Mouse (Mus musculus) heart, adult 8-10 months (tissue): ENCODE measurements at regions not wholly inside any gene's neighbourhood (a gene's known extent, or its start where the extent isn't known, plus 50 kb on each side); places are given as distances from the start of the nearest gene placed in this dataset.

Source experiments
- DNase-seq: peaks from one replicate; pipeline ENCODE4 v3.0.0; 2022; ENCODE audit warnings: low spot score

GRCm38 (mm10) chr3:53393945-53394344, 69.2 kb downstream of the Nhlrc3 start:
- DNase-seq, result no peak

DNA sequence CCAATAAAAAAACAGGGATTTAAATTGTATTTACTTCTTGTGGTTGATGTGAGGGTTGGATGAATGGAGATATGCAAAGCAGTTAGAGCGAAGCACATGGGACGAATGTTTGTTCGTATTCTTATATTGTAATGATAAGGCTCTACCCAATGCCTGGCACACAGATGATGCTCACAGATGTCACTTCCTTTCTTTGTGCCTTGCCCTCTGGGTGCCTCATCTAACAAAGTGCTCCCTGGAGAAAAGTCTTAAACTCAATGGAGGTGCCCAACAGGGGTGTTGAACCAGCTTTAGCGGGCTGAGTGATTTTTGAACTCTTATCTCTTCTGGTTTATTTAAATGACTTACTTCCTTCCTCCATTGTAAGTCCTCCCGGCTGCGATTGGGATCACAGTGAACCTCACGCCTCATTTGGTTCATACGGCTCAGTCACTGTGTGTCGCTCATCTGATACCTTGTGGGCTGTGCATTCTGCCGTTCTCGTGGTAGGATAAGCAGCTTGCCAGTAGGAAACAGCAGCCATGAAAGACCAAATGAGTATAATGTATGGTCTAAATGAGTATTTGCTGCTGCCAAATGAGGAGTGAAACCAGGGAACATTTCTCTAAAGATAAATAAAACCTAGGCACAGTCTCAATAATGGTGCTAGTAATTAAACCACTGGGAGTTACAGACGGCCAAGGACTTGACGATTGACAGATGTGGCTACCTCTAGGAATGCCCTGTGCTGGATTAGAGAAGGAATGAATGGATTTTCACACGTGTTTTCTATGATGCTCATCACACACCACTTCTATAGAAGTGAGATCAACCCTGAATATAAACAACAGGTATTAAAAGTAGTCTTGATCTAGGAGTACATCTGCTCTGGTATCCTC, 81.2 kb downstream of the Nhlrc3 start:
- DNase-seq, result no peak

GRCm38 (mm10) chr3:53379519-53380181, 83.5 kb downstream of the Nhlrc3 start:
- DNase-seq, result no peak

GRCm38 (mm10) chr3:53376864-53377447, 86.2 kb downstream of the Nhlrc3 start:
- no peak for DNase-seq

- no peak for DNase-seq
Observed at GRCm38 (mm10) chr3:53372887-53373286, 90.2 kb downstream of the Nhlrc3 start.

- DNase-seq, result no peak
Observed at GRCm38 (mm10) chr3:53371910-53372309, 91.2 kb downstream of the Nhlrc3 start.

DNA sequence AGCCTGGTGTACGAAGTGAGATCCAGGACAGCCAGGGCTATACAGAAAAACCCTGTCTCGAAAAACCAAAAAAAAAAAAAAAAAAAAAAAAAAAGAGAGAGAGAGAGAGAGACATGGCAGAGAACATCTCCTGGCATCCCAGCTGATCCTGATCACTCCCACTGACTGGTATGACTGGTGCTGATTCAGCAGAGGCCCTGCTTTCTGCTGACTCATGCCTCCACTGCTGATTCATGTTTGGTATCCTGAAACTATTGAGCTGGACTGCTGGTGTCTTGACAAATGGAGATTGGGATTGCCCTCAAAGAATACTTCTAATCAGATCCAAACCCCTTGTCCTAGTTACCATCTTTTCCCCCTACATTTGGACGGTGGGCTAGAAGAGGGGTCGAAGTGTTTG, 101.9 kb downstream of the Nhlrc3 start:
- no peak for DNase-seq

DNA sequence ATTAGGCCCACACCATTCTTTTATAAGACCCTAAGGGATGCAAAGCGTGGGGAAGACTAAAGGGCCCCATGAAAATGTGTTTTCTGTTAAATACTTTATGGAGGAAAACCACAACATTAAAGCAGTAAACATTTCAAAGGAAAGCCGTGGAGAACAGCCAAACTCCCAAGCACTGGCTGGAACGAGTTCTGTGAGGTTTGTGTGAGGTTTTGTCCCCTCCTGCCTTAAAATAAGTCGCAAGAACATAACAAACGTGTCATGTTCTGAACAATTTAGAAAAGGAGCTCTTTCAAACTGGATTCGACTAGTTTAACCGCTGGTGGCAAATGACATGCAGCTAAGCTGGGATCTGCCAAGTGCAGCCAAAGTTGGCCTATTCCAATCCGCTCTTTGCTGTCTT, 109.4 kb downstream of the Nhlrc3 start:
- no peak for DNase-seq

DNA sequence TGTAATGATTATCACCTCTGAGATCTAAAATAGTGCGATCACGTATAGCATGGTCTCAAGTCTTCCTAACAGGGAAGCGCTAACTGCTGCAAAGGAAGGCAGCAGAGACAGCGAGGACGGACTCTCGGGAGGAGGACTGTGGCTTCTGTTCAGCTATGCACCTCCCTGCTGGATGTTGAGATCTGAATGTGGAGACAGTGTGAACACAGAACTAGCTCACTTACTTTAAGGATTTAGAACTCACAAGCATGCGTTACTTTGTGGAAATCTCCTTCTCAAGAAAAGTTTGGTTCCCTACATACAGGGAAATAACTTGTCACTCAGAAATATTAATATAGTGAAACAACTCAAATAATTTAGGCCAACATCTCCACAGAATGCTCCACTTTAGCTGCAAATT, 109.8 kb downstream of the Nhlrc3 start:
- no peak for DNase-seq

GRCm38 (mm10) chr3:53343638-53344037, 119.5 kb downstream of the Nhlrc3 start:
- DNase-seq, result no peak

DNA sequence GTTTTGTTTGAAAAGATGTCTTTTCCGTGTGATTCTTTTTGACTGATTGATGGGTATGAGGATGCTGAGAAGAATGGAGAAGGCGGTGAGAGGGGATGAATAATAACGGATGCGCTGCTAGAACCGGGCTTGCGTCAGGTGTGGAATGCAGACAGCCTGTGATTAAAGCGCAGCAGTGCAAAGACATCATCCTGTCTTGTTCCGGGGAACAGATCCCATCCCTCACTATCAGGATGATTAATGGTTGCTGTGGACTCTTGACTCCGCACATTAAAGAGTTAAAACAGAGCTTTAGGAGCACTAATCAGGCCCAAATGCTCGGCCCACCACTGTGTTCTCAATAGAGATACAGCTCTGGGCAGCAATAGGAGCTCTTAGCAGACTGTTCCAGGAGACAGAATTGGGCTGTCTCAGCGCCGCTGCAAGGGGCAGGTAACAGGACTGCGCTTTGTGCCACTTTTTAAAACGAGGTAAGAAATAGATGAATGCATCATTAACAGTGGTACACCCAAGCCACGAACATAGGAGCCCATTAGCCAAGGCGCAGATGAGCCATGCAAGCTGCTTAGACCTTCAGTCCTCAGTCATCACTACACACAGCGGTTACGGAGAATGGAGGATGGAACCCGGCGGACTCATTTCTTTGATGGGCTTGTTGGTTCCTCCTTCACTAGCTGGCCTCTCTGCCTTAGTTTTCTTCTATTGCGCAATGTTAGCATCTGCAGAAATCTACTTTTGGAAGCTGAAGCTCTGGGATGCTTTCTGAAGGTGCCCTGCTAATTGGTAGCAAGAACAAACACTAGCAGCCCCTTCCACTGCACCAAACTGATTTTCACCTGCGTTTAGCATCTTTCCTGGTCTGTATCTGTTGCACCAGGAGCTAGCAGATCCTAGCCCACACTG, 121.6 kb downstream of the Nhlrc3 start:
- no peak for DNase-seq

- no peak for DNase-seq
Observed at GRCm38 (mm10) chr3:53338571-53338970, 124.6 kb downstream of the Nhlrc3 start.

- no peak for DNase-seq
Observed at GRCm38 (mm10) chr3:53334051-53334450, 129.1 kb downstream of the Nhlrc3 start.

- DNase-seq, result peak; percentile 3
Observed at GRCm38 (mm10) chr3:53329528-53329927, 133.6 kb downstream of the Nhlrc3 start.

DNA sequence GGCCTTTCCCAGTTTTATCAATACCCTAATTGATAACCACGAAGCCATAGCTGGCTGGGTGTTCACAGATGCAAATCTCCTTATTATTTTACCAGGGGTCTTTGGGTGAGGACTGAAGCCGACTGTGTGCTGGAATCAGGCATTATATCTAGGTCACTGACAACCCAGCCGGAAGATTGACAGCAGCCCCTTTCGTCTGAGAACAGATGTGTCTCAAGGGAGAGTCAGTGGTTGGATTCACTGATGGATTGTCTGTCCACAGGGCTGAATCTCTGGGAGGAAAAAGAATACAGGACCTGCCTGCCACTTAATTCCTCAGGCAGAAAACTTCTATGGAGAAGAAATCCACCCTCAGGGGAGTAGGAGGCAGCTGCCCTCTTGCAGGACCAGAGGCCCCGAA, 135.7 kb downstream of the Nhlrc3 start:
- DNase-seq, result no peak

- no peak for DNase-seq
Observed at GRCm38 (mm10) chr3:53326967-53327366, 136.2 kb downstream of the Nhlrc3 start.

- no peak for DNase-seq
Observed at GRCm38 (mm10) chr3:53325080-53325479, 138.1 kb downstream of the Nhlrc3 start.

GRCm38 (mm10) chr3:53324386-53324785, 138.7 kb downstream of the Nhlrc3 start:
- no peak for DNase-seq

GRCm38 (mm10) chr3:53315449-53315848, 147.7 kb downstream of the Nhlrc3 start:
- no peak for DNase-seq
